Comparison of ENCODE assay signal across 1 mouse cellular context in genomic region chr5:92508853-92509252, GRCm38 (mm10).
TF ChIP-seq lines count a peak whose summit lies in the region.

No protein-coding gene starts in this region.

TF ChIP-seq in MEL, 35 proteins besides CTCF, POLR2A, EP300 and RAD21 (continued from another document):
- TF ChIP-seq SMC3 (IDR thresholded peaks at IDR 0.05; ENCODE audit: low read depth, low read length): no peak
- TF ChIP-seq POLR2AphosphoS5 (IDR thresholded peaks at IDR 0.05; ENCODE audit: borderline replicate concordance, low read depth, low read length): no peak
- TF ChIP-seq ETS1 (IDR thresholded peaks at IDR 0.05; ENCODE audit: low read depth, low read length): peak; percentile 90
- TF ChIP-seq CHD2 (IDR thresholded peaks at IDR 0.05; ENCODE audit: low read length): no peak
- TF ChIP-seq TCF12 (IDR thresholded peaks at IDR 0.05; ENCODE audit: low read depth, low read length): 0 out of 2 replicates have a peak, but pooled peaks have one; percentile 8
- no peak for TF ChIP-seq GABPA (IDR thresholded peaks at IDR 0.05; ENCODE audit: low read depth, low read length)
- peak; percentile 45; the same call in 1 of the 2 replicates for TF ChIP-seq USF1 (IDR thresholded peaks at IDR 0.05; ENCODE audit: low read depth, low read length)
- TF ChIP-seq MAFK (IDR thresholded peaks at IDR 0.05; ENCODE audit: borderline replicate concordance, low read depth, low read length): 0 out of 2 replicates have a peak, but pooled peaks have one; percentile 37
- no peak for TF ChIP-seq MAX (IDR thresholded peaks at IDR 0.05; ENCODE audit: low read length)
- no peak for TF ChIP-seq NRF1 (IDR thresholded peaks at IDR 0.05; ENCODE audit: insufficient read depth, low read depth, low read length, poor library complexity, severe bottlenecking)
- 0 out of 2 replicates have a peak, but pooled peaks have one; percentile 54 for TF ChIP-seq HCFC1 (IDR thresholded peaks at IDR 0.05; ENCODE audit: low read depth, low read length)
- no peak for TF ChIP-seq MYB (IDR thresholded peaks at IDR 0.05; ENCODE audit: low read depth, low read length)
TF ChIP-seq in MEL: peak in this region for 15.
